Mouse (Mus musculus): ENCODE measurements around the gene Gm10273.
A peak's percentile ranks its signal among the peaks of the same experiment; 100 is the strongest.

DNA sequence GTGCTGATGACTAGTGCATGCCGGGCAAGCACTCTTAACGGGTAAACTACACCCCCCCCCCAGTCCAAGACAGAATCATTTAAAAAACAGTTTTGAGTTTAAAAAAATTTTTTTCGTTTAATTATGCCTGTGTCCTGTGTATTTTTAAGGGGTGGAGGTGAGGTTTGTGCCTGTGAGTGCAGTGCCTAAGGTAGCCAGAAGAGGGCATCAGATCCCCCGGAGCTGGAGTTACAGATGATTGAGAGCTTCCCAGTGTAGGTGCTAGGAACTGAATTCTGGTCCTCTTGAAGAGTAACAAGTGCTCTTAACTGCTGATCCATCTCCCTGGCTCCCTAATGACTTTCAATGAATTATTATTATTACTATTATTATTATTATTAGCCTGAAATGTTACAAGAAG is 16.7 kb upstream of the Gm10273 start:
- TF ChIP-seq EP300 (IDR thresholded peaks at IDR 0.05; ENCODE audit: low read length) (no peak), CTCF (conservative IDR thresholded peaks at IDR 0.05 in 1 of 2, IDR thresholded peaks at IDR 0.05 in 1 of 2; ENCODE audit: low read depth in 2 of 2, low read length in 2 of 2) (peak; percentile 38 to 39; a peak in 3 of 4 replicates), GABPA (IDR thresholded peaks at IDR 0.05; ENCODE audit: insufficient replicate concordance, low read depth, low read length) (no peak), MAFK (IDR thresholded peaks at IDR 0.05; ENCODE audit: insufficient replicate concordance, low read length) (no peak)

Measured in CH12.LX (cell line).